Comparison of ENCODE assay signal across 14 mouse cellular contexts in the genomic region with DNA sequence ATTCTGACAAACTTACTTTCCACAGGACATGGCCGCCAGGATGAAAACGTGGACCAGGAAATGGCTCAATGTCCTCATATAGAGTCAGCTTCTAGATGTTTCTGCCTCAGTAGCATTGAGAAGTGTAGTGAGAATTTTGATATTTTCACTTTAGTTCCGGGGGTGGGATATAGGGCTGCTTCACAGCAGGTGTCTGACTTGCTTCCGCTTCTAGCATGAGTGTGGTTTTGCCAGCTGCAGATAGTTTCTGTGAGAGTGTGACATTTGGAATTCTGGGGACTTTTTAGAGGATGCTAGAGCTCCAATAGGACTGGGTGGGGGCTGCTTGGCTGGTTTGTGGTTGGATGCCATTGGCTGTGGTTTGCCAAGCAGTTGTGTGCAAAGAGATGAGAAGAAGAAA. TPM values are rescaled to one million over a fixed set of nuclear protein-coding genes. Genes with fewer than 3 reads are reported as not detected.
"Had no signal": no experiment of that assay in that cellular context is flagged by ENCODE, and none has a peak within 500 bp of the region (broad histone marks: within the 10 kb centered on the region; RNA-seq: fewer than 3 reads in every experiment).

No protein-coding gene starts in this region.

- H3K9ac ChIP-seq: limb, embryonic 13.5 days; liver, embryonic 14.5 days; neural tube, embryonic 15.5 days; stomach, embryonic 15.5 days had no signal

- H3K4me1 ChIP-seq: limb, embryonic 13.5 days; neural tube, embryonic 15.5 days; stomach, embryonic 15.5 days had no signal

- DNase-seq: kidney, adult 11 months; kidney, adult 9 months; kidney, postnatal 36 days; lung, adult 18-20 months; midbrain, embryonic 14.5 days; right cerebral cortex, adult 18-20 months had no signal

- H3K27me3 ChIP-seq: limb, embryonic 13.5 days; neural tube, embryonic 15.5 days; stomach, embryonic 15.5 days had no signal

- H3K4me3 ChIP-seq: layer of hippocampus, adult 2 months; limb, embryonic 13.5 days; myocyte; neural tube, embryonic 15.5 days; stomach, embryonic 15.5 days had no signal

- H3K4me2 ChIP-seq: limb, embryonic 13.5 days; neural tube, embryonic 15.5 days; stomach, embryonic 15.5 days had no signal

- H3K36me3 ChIP-seq: limb, embryonic 13.5 days; neural tube, embryonic 15.5 days; stomach, embryonic 15.5 days had no signal

- H3K9me3 ChIP-seq: limb, embryonic 13.5 days; neural tube, embryonic 15.5 days; stomach, embryonic 15.5 days had no signal

- H3K27ac ChIP-seq: kidney, postnatal 0 days; layer of hippocampus, adult 2 months; limb, embryonic 13.5 days; liver, embryonic 14.5 days; neural tube, embryonic 15.5 days; stomach, embryonic 15.5 days had no signal

RNA-seq across cellular contexts. Expression of a gene that starts 43.3 kb away (rescaled TPM):
- polyA plus RNA-seq: limb, embryonic 13.5 days; liver, adult 2 months; liver, embryonic 14.5 days had no signal
